Mouse (Mus musculus) heart, postnatal 10 days (tissue): ENCODE measurements around the gene Med23. TPM values are rescaled to one million over a fixed set of nuclear protein-coding genes. Genes with fewer than 3 reads are reported as not detected.

Source experiments
- DNase-seq, 2 experiments: peaks; one replicate each; pipeline ENCODE4 v3.0.0; 2021
- intact Hi-C: fragments of 180-260 bp; cut with DNase I; formaldehyde crosslinking; loops from one replicate; pipeline ENCODE4 v1.15.1; 2025
- total RNA-seq, 2 experiments: library from RNA; stranded (reverse); gene quantifications; 2 replicates each; pipeline ENCODE4 v1.2.3; 2021

The Med23 gene
- total RNA-seq, 2 experiments from 2014 or later = 18.7 to 19.9 TPM

- no peak for DNase-seq
- intact Hi-C loops = no loop called here
These were observed 6.6 kb upstream of the Med23 start for GRCm38 (mm10) chr10:24863146-24863545.

DNA sequence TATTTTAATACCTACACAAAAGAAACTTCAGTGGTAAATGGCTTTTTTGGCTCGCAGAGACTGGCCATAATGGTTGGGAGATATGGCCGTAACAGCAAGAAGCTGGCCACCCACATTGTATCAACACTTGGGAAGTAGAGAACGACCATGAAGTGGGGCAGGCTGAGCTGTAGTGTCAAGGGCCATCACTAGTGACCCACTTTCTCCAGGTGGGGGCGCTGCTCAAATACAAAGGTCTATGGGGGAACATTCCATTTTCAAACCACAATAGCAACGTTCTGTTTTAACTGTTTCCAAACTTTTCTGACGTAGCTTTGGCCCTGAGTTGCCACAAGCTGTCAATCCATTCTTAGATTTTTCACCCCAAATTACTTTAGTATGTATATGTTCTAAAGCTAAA, 5.4 kb upstream of the Med23 start:
- no peak for DNase-seq
- intact Hi-C loops = no loop called here

DNA sequence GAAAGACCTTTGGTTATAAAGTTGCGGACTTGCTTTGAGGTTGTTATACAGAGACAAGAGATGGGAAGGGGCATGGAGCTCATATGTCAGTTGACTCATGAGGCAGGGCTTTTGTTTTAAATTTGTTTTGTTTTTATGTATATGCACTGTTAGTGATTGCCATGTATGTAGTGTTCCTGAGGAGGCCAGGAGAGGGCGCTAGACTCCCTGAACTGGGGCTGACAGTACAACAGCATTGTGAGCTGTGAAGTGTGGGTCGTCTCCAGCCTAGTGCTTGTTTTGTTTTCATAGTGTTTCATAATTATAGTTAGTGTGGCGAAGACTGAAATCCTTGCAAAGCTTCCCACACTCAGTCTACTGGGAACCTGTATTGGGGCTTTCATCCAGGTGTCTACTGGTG, 3.8 kb downstream of the Med23 start:
- DNase-seq = no peak
- intact Hi-C loops = loop anchor here (5.0 kb wide), 1 partner anchor 344 kb away; no protein-coding TSS in a partner anchor

GRCm38 (mm10) chr10:24886008-24886407, 16.2 kb downstream of the Med23 start:
- peak; percentile 5 to 17 for DNase-seq
- intact Hi-C loops = no loop called here

DNA sequence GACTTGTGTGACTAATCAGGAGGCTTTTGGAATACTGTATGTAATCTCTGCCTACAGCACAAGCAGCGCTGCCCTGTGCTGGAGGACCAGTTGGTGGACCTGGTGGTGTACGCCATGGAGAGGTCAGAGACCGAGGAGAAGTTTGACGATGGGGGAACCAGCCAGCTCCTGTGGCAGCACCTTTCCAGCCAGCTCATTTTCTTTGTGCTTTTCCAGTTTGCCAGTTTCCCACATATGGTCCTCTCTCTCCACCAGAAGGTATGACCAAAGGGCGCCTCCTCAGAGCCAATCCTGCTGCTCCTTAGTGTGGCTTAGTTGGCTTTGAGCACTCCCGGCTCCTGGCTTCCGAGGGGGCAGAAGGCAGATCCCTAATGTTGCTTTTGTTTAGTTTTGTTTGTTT, 18.6 kb downstream of the Med23 start:
- no peak for DNase-seq
- intact Hi-C loops = no loop called here

- peak; percentile 38 to 63 for DNase-seq
- intact Hi-C loops = loop anchor here (5.0 kb wide), 2 partner anchors 99 to 264 kb away; no protein-coding TSS in a partner anchor
These were observed 26.1 kb downstream of the Med23 start for GRCm38 (mm10) chr10:24895927-24896326.

- intact Hi-C loops = no loop called here
- DNase-seq = no peak
These were observed 35.8 kb downstream of the Med23 start for GRCm38 (mm10) chr10:24905627-24906026.

GRCm38 (mm10) chr10:24911199-24911598, 41.4 kb downstream of the Med23 start:
- intact Hi-C loops = no loop called here
- DNase-seq = peak in 1 of 2 experiments; percentile 7

DNA sequence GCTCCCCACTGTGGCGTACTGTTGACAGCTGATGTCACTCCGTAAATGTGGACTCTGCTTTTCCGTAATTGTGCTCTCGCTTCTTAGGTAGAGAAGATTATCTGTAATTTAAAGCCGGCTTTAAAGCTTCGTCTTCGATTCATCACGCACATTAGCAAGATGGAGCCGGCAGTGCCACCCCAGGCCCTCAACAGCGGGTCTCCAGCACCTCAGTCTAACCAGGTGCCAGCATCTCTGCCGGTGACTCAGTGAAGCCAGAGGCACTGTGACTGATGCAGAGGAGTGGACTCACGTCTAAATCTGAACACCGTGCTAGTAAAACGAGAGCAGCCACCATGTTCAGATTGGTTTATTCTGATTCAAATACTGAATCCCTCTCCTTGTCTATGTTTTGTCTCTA, 42.8 kb downstream of the Med23 start:
- intact Hi-C loops = no loop called here
- no peak for DNase-seq

DNA sequence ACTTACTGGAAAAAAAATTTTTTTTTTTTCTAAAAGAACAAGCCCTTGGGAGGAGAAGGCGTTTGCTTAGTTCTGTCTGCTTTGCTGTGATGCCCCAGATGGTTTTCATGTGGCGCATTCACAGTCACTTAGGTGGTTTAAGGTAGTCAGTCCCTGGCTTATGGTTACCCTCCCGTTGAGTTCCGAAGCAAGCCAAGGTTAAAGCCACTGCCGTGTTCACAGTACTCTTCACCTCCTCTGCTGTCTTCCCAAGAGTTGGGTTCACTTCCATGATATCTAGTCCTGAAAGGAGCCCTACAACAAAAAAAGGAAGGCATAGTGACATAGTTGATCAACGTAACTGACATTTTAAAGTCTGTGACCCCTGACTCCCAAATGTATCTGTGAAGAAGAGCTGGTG, 45.7 kb downstream of the Med23 start:
- no peak for DNase-seq
- intact Hi-C loops = no loop called here

DNA sequence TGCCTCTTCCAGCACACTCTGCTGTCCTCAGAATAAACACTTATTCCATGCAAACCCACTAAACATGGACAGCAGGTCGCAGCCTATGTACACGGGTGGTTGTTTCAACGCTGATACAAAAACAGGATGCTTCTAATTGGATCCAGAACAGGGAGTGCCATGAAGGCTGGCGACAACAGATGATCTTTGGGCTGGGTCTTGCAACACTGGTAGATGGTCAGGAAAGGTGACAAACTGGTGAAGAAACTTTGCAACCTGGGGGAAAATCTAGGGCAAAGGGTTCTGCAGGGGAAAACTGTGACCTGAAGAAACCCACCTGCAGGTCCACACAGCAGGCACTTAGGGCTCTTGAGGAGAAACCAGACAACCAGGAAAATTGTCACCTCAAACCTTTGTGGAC, 53.2 kb downstream of the Med23 start:
- DNase-seq = no peak
- intact Hi-C loops = no loop called here

- intact Hi-C loops = no loop called here
These were observed 54.5 kb downstream of the Med23 start for GRCm38 (mm10) chr10:24924296-24924695.

DNA sequence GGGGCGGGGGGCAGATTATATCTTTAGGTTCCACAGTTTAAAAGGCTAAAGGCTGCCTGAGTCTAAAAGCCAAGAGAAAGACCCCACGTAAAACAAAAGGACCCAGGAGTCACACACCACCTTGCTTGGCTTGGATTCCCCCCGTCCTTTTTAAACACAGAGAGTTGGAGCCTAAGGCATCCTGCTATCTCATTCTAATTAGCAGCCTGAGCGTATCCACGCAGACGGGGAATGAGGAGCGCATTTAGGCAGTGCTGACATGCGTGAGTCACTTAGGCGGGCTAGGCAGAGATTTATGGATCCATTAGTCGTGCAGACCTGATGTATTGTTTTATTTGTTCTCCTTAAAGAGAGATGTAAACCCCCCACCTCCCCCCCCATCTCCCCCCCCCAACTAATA, 56.6 kb downstream of the Med23 start:
- DNase-seq = no peak
- intact Hi-C loops = no loop called here

More at GRCm38 (mm10) chr10:24924296-24924695, 54.5 kb downstream of the Med23 start:
- DNase-seq = no peak

DNA sequence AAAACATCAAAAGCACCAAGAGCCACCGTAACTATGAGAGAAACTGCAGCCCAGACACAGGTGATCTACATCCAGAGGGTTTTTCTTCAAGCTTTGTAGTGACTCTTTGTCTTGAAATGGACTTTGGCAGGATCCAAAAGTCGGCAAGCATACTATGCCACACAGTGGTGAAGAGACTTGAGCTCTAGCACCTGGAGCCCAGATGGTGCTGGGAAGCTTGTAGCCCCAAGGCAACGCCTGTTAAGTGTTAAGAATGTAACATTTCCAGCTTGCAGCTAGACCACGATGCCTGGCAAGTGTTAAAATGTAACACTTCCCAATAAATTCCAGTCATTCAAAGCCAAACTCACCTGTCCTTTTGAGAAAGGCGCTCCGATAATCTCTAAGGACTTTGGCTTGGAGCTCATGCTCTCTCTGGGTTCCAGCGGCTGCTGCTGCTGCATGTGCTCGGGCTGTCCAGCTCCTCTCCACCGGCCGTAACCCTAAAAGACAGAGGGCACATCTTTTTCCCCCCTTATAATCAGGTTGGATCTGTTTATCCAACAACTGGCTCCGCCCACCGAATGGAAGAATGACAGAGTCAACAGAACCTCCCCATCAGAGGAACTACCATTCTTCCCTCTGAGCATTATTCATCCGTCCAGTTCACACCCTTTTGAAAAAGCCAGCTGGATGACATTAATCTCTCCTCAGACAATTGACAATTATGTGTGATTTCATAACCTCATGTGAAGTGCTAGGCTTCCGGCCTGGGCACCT, 57.4 kb downstream of the Med23 start, which contains the start of gene Arg1:
Gene Arg1, minus strand, starts transcription at position 523 of the 759 bp plus-strand sequence.
- peak; percentile 11 to 14 for DNase-seq
- intact Hi-C loops = no loop called here

- intact Hi-C loops = no loop called here
- DNase-seq = peak in 1 of 2 experiments; percentile 20
These were observed 58.3 kb downstream of the Med23 start for GRCm38 (mm10) chr10:24928072-24928471.

DNA sequence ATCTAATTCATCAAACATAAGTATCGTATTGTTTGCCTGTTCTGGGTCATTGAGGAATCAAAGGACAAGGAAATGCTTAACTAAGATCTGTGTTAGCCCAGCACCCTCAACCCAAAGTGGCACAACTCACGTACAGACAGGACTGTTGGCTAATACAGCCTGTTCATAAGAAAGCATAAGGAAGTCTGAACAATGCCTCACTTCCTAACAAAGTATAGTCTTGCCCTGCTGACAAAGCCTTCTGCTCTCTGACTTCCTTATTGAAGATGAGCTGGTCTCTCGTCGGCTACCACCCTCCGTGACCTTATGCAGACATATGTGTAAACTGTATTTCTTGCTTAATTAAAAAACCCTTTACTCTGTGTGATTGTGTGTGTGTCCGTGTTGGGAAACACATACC, 60.4 kb downstream of the Med23 start:
- no peak for DNase-seq
- intact Hi-C loops = no loop called here

DNA sequence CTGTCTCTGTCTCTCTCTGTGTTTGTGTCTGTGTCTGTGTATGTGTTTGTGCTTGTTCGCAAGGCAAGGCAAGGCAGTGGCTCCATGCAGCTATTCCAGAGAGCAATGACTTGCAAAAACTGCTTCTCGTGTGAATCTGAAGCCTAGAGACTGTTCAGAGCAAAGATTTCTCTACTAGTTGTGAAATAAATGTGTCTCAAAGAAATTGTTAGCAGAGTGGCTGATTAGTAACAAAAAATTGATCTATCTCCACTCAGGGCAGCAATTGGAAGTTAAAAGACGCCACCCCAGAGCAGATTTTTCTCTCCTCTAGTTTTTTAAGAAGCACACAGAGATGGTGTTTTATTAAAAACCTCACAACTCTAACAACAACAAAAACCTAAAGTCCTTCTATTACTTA, 78.1 kb downstream of the Med23 start:
- no peak for DNase-seq
- intact Hi-C loops = no loop called here

DNA sequence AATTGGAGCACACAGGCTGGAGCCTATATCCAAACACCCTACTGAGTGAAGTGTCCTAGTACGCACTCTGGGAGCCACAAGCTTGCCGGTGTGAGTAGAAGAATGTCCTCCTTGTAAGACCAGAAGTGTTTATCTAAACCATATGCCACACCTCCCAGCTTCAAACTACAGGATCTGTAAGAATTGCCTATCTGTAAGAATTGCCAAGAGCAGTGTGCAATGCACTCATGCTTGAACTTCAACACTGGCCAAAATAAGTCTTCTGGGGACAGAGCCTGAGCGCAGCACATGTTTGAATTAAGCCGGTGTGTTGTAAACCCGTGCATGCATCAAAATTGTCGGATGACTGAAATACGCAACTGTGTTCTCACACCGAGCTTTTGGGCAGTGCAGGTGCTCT, 78.5 kb downstream of the Med23 start:
- intact Hi-C loops = no loop called here
- DNase-seq = no peak

DNA sequence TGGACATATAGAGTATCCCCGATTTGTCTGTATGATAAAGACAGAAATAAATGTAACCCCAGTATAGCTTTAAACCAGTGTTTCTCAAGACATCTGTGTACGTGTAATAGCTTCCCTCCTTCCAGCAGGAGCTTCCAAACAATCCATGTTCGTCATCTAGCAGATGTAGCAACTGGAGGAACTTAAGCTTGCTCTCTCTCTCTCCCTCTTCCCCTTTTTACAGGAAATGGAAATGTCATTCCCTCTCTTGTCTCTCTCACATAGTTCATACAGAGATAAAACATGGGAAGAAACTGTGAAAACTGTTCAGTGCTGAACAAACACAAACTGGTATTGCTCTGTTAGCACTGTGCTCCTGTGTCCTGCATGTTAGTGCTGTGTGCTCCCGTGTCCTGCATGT, 80.4 kb downstream of the Med23 start:
- no peak for DNase-seq
- intact Hi-C loops = no loop called here

DNA sequence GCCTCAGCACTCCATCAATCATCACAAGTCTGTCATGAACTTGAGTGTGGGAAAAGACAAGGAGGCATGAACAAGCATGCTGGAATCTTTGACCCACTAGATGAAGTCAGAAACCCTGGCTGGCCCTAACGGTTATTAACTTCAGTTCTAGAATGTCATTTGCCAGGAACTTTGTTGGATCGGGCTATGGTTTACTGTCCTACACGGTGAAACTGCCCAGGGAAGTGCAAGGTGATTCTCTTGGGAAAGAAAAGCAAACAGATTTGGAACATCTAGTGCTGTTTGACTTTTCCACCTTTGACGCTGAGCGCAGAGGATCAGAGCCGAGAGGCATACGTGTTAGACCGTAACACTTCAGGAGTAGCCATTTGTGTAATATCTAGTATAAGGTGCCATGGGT, 81.8 kb downstream of the Med23 start:
- intact Hi-C loops = no loop called here
- no peak for DNase-seq

GRCm38 (mm10) chr10:24952549-24952948, 82.8 kb downstream of the Med23 start:
- peak; percentile 51 to 53 for DNase-seq
- intact Hi-C loops = no loop called here

DNA sequence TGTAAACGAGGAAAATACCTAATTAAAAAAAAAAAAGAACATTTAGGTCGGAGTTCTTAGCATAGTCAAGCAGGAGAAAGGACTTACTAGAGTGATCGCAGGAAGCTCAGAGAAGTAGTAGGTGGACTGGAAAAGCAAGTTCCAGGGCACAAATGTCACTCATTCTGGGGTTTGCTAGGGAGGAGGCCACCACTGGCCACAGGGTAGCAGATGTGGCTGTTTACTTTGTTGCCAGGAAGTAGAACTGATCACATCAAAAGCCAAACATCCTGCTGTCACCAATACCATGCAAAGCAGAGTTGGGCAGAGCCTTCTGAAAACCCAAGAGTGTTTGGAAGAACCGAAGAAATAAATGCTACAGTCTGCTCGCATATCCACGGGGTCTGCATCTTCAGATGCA, 84.1 kb downstream of the Med23 start:
- DNase-seq = no peak
- intact Hi-C loops = no loop called here
